Mouse (Mus musculus) CH12F3 (cell line): Measurements from ENCODE around the gene St3gal4.

Experiments
- in situ Hi-C: fragments of 300-500 bp; cut with MboI; formaldehyde crosslinking; loops from 2 replicates; pipeline ENCODE4 v1.14.3; 2020; ENCODE audit warnings: low sequenced_read_pairs

The St3gal4 gene

DNA sequence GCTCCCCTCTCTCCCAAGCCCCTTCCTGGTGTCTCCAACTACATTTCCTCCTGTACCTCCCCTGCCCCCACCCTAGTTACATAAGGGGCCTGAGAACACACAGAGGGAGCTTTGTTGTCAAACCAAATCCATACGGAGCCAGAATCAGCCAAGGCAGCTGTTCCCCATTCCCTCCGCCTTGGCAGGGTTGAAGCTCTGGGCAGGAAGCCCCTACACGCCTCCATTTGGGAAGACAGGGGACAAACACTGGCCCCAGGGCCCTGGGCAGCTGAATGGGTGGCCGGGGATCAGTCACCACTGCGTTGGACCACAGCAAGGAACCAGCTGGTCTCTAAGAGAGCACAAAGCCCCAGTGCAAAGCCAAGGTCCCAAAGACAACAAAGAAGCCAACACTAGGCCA lies 10.2 kb downstream of the St3gal4 start:
- in situ Hi-C loops = no loop called here

GRCm38 (mm10) chr9:35108066-35108465 lies 11.0 kb downstream of the St3gal4 start:
- in situ Hi-C loops = no loop called here

DNA sequence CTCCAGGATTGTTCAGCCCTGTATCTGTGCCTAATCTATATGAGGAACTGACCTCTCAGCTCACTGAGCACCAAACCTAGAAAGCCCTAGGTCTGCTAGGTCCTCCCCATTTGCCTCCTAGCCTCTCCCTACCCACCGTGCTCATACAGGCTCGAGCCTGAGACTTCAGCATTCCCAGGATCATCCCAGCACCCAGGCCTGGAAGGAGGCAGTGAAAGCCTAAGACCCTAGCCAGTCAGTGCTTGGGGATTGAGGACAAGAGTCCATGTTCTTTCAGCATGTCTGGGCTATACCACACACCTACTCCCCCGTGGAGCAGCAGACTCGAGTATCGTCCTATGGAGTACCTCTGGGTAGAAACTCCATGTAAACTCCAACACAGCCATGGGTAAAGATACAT lies 11.7 kb downstream of the St3gal4 start:
- in situ Hi-C loops = no loop called here

DNA sequence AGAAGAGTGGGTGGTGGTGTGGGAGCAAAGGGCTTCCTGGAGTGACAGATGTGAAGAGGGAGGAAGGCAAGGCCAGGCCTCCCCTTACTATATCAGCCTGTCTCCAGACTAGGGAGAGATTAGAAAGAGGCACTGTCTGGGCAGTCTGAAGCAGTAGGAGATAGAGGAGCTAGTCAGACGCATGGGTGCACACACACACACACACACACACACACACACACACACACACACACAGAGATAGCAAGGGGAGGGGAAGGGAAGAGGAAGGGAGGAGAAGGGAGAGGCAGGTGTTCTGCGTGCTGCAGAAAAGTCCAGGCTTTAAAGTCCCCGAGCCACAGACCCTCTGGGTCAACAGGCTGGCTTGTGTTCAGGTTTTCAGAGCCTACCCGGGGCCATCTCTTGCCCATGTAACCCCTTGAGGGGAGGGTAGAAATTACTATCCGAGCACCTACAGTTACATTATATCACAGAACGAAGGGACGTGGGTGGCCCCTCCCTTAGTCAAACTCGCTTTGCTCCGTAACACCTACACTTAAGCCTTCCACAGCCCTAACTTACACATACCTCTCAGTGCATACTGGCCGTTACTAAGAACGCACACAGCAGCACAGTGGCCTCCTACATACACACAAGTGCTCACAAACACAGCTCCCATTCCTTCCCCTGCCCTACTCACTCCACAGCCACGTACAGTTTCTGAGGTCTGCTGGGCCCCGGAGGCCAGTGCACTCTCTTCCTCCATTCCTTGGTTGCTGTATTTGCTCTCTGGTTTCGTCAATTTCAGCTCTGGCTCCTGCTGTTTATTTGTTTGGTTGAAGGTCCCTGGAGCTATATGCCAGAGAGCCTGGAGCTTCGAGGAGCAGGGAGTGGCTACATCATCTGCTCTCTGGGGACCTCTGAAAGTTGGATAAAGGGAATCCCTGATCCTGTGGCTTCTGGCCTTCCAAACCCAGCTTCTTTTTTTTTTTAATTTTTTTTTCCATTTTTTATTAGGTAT lies 12.9 kb downstream of the St3gal4 start:
- in situ Hi-C loops = no loop called here

DNA sequence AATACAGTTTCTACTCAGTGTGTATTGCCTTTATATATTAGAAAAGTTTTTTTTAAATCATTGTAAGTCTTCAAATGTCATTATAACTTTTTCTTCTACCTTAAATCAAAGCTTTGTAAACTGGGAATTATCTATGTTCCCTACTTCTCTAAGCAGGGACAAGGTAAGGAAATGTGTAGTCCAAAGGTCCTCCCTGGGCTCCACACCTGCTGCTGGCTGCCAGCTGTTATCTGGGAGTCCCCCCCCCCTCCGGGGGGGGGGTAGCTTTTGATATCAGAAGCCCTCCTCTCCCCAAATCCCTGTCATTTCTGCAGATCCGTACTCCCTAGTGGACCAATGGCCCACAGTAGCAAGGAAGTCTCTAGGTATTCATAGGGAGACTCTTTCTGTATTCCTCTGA lies 13.6 kb downstream of the St3gal4 start:
- in situ Hi-C loops = no loop called here

GRCm38 (mm10) chr9:35104711-35105110 lies 14.4 kb downstream of the St3gal4 start:
- in situ Hi-C loops = no loop called here

- in situ Hi-C loops = no loop called here
These were observed 20.3 kb downstream of the St3gal4 start for GRCm38 (mm10) chr9:35098762-35099161.

GRCm38 (mm10) chr9:35097901-35098300 lies 21.2 kb downstream of the St3gal4 start:
- in situ Hi-C loops = no loop called here

- in situ Hi-C loops = no loop called here
These were observed 23.3 kb downstream of the St3gal4 start for GRCm38 (mm10) chr9:35095726-35096125.

DNA sequence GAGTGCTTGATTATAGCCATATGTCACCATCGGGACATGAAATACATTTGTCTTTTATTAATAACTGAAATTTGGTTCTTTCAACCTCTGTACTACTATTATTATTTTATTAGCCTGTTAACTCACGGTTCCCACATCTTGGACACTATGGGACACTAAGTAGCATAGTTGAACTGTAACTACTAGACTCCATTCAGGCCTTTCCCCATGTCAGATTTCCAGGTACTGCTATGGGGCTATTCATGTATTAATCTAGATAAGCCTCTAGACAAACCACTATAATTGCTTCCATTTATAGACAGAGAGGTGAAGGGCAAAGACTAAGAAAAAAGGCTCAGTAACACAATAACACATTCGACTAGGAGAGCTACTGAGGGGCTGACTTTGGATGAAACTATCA lies 25.7 kb downstream of the St3gal4 start:
- in situ Hi-C loops = no loop called here

- in situ Hi-C loops = no loop called here
These were observed 26.2 kb downstream of the St3gal4 start for GRCm38 (mm10) chr9:35092904-35093303.

DNA sequence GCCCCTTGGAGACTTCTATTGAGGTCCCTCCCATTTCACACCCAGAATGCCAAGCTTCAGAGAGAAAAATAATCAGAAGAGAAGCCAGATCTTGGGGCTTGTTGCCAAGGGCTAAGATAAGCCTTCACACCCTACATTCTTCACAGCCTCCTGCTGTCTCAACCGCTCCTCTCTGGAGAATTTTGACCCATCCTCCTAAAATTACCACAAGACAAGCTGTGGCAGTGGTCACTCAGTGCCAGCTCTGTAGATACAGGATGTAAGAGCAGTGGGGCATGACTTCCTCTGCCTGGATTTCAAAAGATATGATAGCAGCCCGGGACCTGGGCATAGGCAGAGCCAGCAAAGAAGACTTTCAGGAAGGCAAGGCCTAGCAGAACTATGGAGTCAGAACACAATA lies 57.6 kb downstream of the St3gal4 start:
- in situ Hi-C loops = no loop called here

DNA sequence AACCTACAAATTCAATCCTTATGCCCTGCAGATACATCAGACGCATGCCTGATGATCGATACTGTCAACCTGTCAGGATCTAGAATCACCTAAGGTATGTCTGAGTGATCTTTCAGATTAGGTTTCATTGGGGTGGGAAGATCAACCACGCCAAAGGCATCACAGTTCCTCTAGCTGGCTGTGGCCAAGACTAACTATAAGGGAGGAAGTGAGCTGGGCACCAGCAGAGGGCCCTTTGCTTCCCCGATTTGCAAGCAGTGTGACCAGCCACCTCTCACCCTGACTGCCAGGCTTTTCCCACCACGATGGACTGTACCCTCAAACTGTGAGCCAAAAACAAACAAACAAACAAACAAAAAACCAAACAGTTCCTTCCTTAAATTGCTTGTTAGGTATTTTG lies 59.2 kb downstream of the St3gal4 start:
- in situ Hi-C loops = no loop called here

GRCm38 (mm10) chr9:35058596-35059354 lies 60.3 kb downstream of the St3gal4 start:
- in situ Hi-C loops = no loop called here

DNA sequence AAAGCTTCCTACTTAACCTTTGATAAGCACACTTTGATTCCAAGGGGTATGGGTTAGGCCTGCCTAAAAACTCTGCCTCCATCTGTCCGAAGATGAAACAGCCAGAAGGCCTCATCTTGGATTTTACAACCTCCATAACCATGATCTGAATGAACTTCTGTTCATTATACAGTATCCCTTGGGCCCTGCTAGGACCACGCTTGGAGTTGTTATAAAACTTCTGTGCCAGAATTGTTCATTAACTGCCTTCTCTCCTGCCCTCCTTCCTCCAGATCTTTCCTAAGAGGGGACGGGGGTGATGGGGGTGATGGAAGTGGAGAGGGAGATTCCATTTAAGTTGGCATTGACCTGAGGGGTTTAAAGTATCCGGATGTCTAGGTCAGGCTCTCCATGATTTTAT lies 60.9 kb downstream of the St3gal4 start:
- in situ Hi-C loops = no loop called here

DNA sequence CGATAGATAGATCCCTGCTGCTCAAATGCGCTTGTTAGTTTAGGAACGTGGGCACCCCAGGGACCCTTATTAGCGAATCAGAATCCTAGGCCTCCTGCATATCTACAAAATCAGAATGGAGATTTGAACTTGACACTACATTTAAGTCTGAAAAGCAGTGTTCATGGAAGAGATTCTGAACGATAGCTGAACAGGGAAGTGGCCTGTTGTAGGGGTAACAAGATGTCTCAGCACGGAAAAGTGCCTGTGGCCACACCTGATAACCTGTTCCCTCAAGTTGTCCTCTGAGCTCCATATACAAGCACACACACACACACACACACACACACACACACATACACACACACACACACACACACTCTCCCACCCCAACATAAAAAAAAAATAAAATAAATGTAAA lies 61.4 kb downstream of the St3gal4 start:
- in situ Hi-C loops = no loop called here

DNA sequence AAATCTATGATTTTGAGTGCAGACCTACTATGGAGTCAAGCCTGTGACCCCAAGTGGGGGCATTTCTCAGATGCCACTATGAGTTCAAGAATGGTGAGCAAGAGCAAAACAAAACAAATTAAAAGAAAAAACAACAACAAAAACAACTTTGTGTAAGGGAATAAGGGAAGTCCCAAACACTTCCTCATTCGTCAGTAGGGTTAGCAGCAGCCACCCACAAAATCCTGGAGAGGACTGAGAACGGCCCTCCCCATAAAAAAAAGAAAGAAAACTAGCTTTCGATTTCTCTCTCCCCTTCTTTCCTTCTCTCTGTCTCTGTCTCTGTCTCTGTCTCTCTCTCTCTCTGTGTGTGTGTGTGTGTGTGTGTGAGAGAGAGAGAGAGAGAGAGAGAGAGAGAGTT lies 62.5 kb downstream of the St3gal4 start:
- in situ Hi-C loops = no loop called here

- in situ Hi-C loops = no loop called here
These were observed 63.3 kb downstream of the St3gal4 start for GRCm38 (mm10) chr9:35055528-35056330.

DNA sequence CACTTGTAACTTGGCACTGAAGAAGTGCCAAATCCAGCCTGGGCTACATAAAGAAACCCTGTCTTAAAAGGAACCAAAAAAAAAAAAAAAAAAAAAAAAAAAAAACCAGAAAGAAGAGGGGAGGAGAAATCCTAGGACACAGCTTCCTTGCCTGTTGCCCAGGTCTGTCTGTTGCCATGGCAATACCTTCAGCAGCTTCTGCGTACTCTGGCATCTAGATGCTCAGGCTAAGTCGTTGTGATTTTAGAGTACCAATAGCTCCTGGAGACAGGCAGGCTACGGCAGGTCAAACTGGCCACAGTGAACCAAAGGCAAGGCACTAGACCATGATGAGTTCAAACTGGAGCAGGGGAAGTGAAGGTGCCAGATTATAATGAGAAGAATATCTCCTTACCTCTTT lies 65.4 kb downstream of the St3gal4 start:
- in situ Hi-C loops = no loop called here

DNA sequence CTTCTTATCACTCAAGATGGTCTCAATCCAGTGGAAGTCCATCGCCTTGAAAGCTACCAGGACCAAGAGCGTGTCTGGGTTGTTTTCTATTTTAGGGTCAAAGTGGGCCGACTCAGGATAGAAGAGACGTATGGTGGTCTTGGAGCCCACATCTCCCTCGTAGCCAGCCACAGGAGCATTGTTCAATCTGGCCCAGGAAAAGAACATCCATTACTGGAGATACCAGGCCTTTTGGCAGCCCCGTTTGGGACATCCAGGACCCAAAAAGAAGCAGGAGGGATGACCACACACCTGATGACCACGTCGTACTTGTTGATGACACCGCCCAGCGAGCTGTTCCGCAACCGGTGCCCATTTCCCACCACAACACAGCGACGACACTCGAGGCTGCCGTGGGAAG lies 66.0 kb downstream of the St3gal4 start:
- in situ Hi-C loops = no loop called here

DNA sequence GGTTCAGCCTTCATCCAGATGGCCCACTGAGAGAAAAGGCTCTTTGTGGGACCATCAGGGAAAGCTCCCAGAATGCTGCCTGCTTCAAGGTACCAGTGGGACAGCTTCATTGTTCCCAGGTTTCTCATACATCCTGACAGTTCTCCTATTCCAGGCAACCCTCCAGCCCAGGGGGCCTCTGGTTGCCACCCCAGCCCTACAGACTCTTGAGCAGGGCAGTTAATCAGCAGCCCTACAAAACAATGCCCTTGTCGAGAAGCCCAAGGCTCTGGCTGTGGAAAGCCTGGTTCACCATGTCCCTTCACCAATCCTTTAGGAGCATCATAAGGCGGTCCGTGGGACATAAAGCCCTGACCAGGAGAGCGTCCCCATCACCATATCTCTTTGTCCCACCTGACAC lies 66.4 kb downstream of the St3gal4 start:
- in situ Hi-C loops = no loop called here
